Mouse (Mus musculus) CH12.LX (cell line): ENCODE measurements at regions not wholly inside any gene's neighbourhood (a gene's known extent, or its start where the extent isn't known, plus 50 kb on each side); places are given as distances from the start of the nearest gene placed in this dataset.

Experiments
- DNase-seq: peaks from one replicate; pipeline ENCODE4 v3.0.0-alpha.2; 2013; ENCODE audit errors: extremely low read depth
- H3K27ac ChIP-seq: 2 replicates; pipeline ENCODE4 v1.5.1; 2012; ENCODE audit warnings: low read depth, mild to moderate bottlenecking, control low read depth, moderate library complexity; ENCODE audit not compliant: insufficient read depth
- H3K27me3 ChIP-seq: replicated peaks from 2 replicates; pipeline ENCODE3; 2012; ENCODE audit warnings: inconsistent platforms
- H3K36me3 ChIP-seq, 2 experiments: replicated peaks in 1 of 2; 2 replicates each; pipeline versions ENCODE3 to v1.6.1; 2012; ENCODE audit warnings: inconsistent platforms in 1 of 2, low read length in 1 of 2, mild to moderate bottlenecking in 1 of 2, mixed read lengths in 1 of 2, moderate library complexity in 1 of 2; ENCODE audit not compliant: control insufficient read depth in 1 of 2, insufficient read depth in 1 of 2
- H3K4me1 ChIP-seq, 2 experiments: 2 replicates each; pipeline ENCODE4 v1.6.1; 2012; ENCODE audit warnings: inconsistent platforms in 1 of 2, moderate library complexity in 1 of 2; ENCODE audit not compliant: insufficient read depth in 2 of 2, control insufficient read depth in 1 of 2
- H3K4me2 ChIP-seq: 2 replicates; pipeline ENCODE4 v1.6.1; 2012; ENCODE audit warnings: low read depth, mild to moderate bottlenecking, control low read depth; ENCODE audit not compliant: poor library complexity, insufficient read depth, severe bottlenecking
- H3K4me3 ChIP-seq, 3 experiments: fragments of 150-350 bp in 1 of 3; sonication (generic) in 1 of 3; replicated peaks in 1 of 3; 2 replicates each; pipeline versions ENCODE3 to v1.5.1; 2011 to 2012; ENCODE audit warnings: low read depth in 2 of 3, low read length in 2 of 3, mild to moderate bottlenecking in 2 of 3, moderate library complexity in 2 of 3, control low read depth in 1 of 3, improper control_type of control experiment in 1 of 3, inconsistent platforms in 1 of 3, mixed read lengths in 1 of 3; ENCODE audit not compliant: poor library complexity in 1 of 3
- H3K79me2 ChIP-seq: replicated peaks from 2 replicates; pipeline ENCODE4 v1.6.1; 2012; ENCODE audit warnings: mild to moderate bottlenecking, moderate library complexity; ENCODE audit not compliant: control insufficient read depth, poor library complexity, insufficient read depth, severe bottlenecking; ENCODE audit errors: extremely low read depth
- H3K9ac ChIP-seq: 2 replicates; pipeline ENCODE4 v1.6.1; 2012; ENCODE audit warnings: low read depth, mild to moderate bottlenecking, control low read depth, moderate library complexity; ENCODE audit not compliant: insufficient read depth
- H3K9me3 ChIP-seq: replicated peaks from 2 replicates; pipeline ENCODE3; 2012; ENCODE audit warnings: low read length, inconsistent platforms, mixed read lengths
- BHLHE40 ChIP-seq: IDR thresholded peaks from 2 replicates; pipeline ENCODE4 v1.6.1; 2011; ENCODE audit warnings: mild to moderate bottlenecking, low read depth, low read length, improper control_type of control experiment
- CHD2 ChIP-seq: IDR thresholded peaks from 2 replicates; pipeline ENCODE4 v1.6.1; 2011; ENCODE audit warnings: low read length, improper control_type of control experiment
- CTCF ChIP-seq, 2 experiments: IDR thresholded peaks in 1 of 2; conservative IDR thresholded peaks in 1 of 2; 2 replicates each; pipeline ENCODE4 v1.5.1; 2011 to 2012; ENCODE audit warnings: low read depth in 2 of 2, low read length in 2 of 2, improper control_type of control experiment in 1 of 2, inconsistent platforms in 1 of 2, mild to moderate bottlenecking in 1 of 2, moderate library complexity in 1 of 2
- ELF1 ChIP-seq: IDR thresholded peaks from 2 replicates; pipeline ENCODE4 v1.6.1; 2014; ENCODE audit warnings: low read depth, mild to moderate bottlenecking, inconsistent platforms, low read length, improper control_type of control experiment
- EP300 ChIP-seq: IDR thresholded peaks from 2 replicates; pipeline ENCODE4 v1.6.1; 2011; ENCODE audit warnings: low read length, improper control_type of control experiment
- ETS1 ChIP-seq: conservative IDR thresholded peaks from 2 replicates; pipeline ENCODE4 v1.6.1; 2012; ENCODE audit warnings: low read depth, mild to moderate bottlenecking, inconsistent platforms, low read length, improper control_type of control experiment, moderate library complexity
- IRF4 ChIP-seq: IDR thresholded peaks from 2 replicates; pipeline ENCODE4 v1.6.1; 2014; ENCODE audit warnings: low read depth, mild to moderate bottlenecking, inconsistent platforms, low read length, improper control_type of control experiment
- KAT2A ChIP-seq: IDR thresholded peaks from 2 replicates; pipeline ENCODE4 v1.6.1; 2012; ENCODE audit warnings: low read length, improper control_type of control experiment, inconsistent platforms; ENCODE audit not compliant: insufficient replicate concordance
- MAX ChIP-seq: IDR thresholded peaks from 2 replicates; pipeline ENCODE4 v1.6.1; 2011; ENCODE audit warnings: low read length, improper control_type of control experiment
- MAZ ChIP-seq: IDR thresholded peaks from 2 replicates; pipeline ENCODE4 v1.6.1; 2012; ENCODE audit warnings: low read depth, mild to moderate bottlenecking, inconsistent platforms, low read length, improper control_type of control experiment, moderate library complexity
- MXI1 ChIP-seq: IDR thresholded peaks from 2 replicates; pipeline ENCODE4 v1.6.1; 2011; ENCODE audit warnings: mild to moderate bottlenecking, low read depth, low read length, improper control_type of control experiment
- MYC ChIP-seq: IDR thresholded peaks from 2 replicates; pipeline ENCODE4 v1.6.1; 2011; ENCODE audit warnings: low read depth, mild to moderate bottlenecking, improper control_type of control experiment, low read length
- NELFE ChIP-seq: IDR thresholded peaks from 2 replicates; pipeline ENCODE4 v1.6.1; 2011; ENCODE audit warnings: low read depth, low read length, improper control_type of control experiment
- PAX5 ChIP-seq: IDR thresholded peaks from 2 replicates; pipeline ENCODE4 v1.6.1; 2012; ENCODE audit warnings: low read length, inconsistent platforms, mixed read lengths
- POLR2AphosphoS2 ChIP-seq: IDR thresholded peaks from 2 replicates; pipeline ENCODE4 v1.6.1; 2011; ENCODE audit warnings: low read depth, low read length, improper control_type of control experiment
- RAD21 ChIP-seq: IDR thresholded peaks from 2 replicates; pipeline ENCODE4 v1.6.1; 2011; ENCODE audit warnings: low read depth, mild to moderate bottlenecking, low read length, improper control_type of control experiment, moderate library complexity
- RCOR1 ChIP-seq: conservative IDR thresholded peaks from 2 replicates; pipeline ENCODE4 v1.6.1; 2012; ENCODE audit warnings: low read depth, mild to moderate bottlenecking, inconsistent platforms, low read length, improper control_type of control experiment
- TCF12 ChIP-seq: IDR thresholded peaks from 2 replicates; pipeline ENCODE4 v1.6.1; 2014; ENCODE audit warnings: low read depth, mild to moderate bottlenecking, inconsistent platforms, low read length, improper control_type of control experiment
- USF1 ChIP-seq: IDR thresholded peaks from 2 replicates; pipeline ENCODE4 v1.6.1; 2014; ENCODE audit warnings: low read depth, mild to moderate bottlenecking, inconsistent platforms, low read length, improper control_type of control experiment
- ZMIZ1 ChIP-seq: IDR thresholded peaks from 2 replicates; pipeline ENCODE4 v1.6.1; 2012; ENCODE audit warnings: low read depth, mild to moderate bottlenecking, inconsistent platforms, low read length, improper control_type of control experiment
- ZNF384 ChIP-seq: IDR thresholded peaks from 2 replicates; pipeline ENCODE4 v1.6.1; 2012; ENCODE audit warnings: low read depth, low read length, improper control_type of control experiment, inconsistent platforms
- dilution Hi-C: fragments of 300-500 bp; cut with MboI; formaldehyde crosslinking; loops from 2 replicates; pipeline ENCODE4 v1.14.3; 2020; ENCODE audit warnings: low sequenced_read_pairs; ENCODE audit not compliant: extremely low pct_unique_long_range_greater_than_20kb, extremely low pct_ligation_motif_present
- in situ Hi-C: fragments of 300-500 bp; cut with MboI; formaldehyde crosslinking; loops from 3 replicates; pipeline ENCODE4 v1.14.3; 2019; ENCODE audit warnings: low sequenced_read_pairs, low pct_ligation_motif_present, low pct_unique_long_range_greater_than_20kb, mixed read lengths

- in situ Hi-C loops: no loop called here
- H3K4me1 ChIP-seq: no peaks in the 10 kb centered on the region
- no peak for TF ChIP-seq USF1
- peak; percentile 75 for TF ChIP-seq ZNF384
- peak; percentile 50; the same call in 1 of the 2 replicates for TF ChIP-seq EP300
- TF ChIP-seq IRF4: no peak
- no peak overlapping the region for H3K4me2 ChIP-seq
- H3K4me3 ChIP-seq: no peak overlapping the region
- no peaks in the 10 kb centered on the region for H3K36me3 ChIP-seq
- dilution Hi-C loops: no loop called here
- no peak overlapping the region for H3K9ac ChIP-seq
- no peaks in the 10 kb centered on the region for H3K9me3 ChIP-seq
- no peaks in the 10 kb centered on the region for H3K27me3 ChIP-seq
- no peaks in the 10 kb centered on the region for H3K79me2 ChIP-seq
- H3K27ac ChIP-seq: no peak overlapping the region
- DNase-seq: peak; percentile 6
Measured at GRCm38 (mm10) chr2:50416056-50416455, 119.5 kb upstream of the Mmadhc start.

DNA sequence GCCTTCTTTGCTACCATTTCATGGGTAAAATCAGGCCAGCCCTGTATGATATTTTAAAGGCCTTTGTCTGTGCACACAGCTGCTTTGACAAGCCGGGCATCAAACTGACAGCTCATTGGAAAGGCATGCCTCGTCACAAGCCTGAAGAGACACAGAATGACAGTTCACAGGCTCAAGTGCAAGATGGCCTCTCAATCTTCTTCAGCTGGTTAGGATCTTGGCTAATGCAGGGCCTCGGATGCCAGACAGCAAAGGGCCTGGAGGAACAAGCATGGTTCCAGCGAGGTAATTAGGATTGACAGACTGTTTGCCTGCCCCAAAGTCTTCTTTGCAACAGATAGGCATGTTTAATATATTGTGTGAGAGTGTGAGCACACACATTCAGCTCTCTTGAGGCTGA, 109.3 kb upstream of the Mmadhc start:
- Histone ChIP-seq H3K9me3 (no peaks in the 10 kb centered on the region), H3K4me3 (no peak overlapping the region), H3K79me2 (no peaks in the 10 kb centered on the region), H3K4me1 (no peaks in the 10 kb centered on the region), H3K4me2 (no peak overlapping the region), H3K27me3 (no peaks in the 10 kb centered on the region), H3K9ac (no peak overlapping the region), H3K36me3 (no peaks in the 10 kb centered on the region), H3K27ac (no peak overlapping the region)
- dilution Hi-C loops: no loop called here
- no peak for DNase-seq
- in situ Hi-C loops: no loop called here
- TF ChIP-seq RCOR1 (no peak), CTCF (conservative IDR thresholded peaks at IDR 0.05 in 1 of 2, IDR thresholded peaks at IDR 0.05 in 1 of 2; ENCODE audit: low read depth in 2 of 2, low read length in 2 of 2) (no peak), ZMIZ1 (no peak), KAT2A (no peak), USF1 (no peak), EP300 (no peak), RAD21 (no peak), MAX (no peak), NELFE (no peak), ETS1 (no peak)

GRCm38 (mm10) chr2:50403106-50403505, 106.5 kb upstream of the Mmadhc start:
- in situ Hi-C loops (no loop called here), dilution Hi-C loops (no loop called here)
- no peaks in the 10 kb centered on the region for H3K79me2 ChIP-seq
- H3K9ac ChIP-seq: no peak overlapping the region
- no peaks in the 10 kb centered on the region for H3K27me3 ChIP-seq
- no peaks in the 10 kb centered on the region for H3K9me3 ChIP-seq
- TF ChIP-seq POLR2AphosphoS2 (no peak), MYC (no peak), ELF1 (no peak), ZNF384 (no peak), MAZ (no peak), ZMIZ1 (no peak), BHLHE40 (no peak), PAX5 (no peak), TCF12 (no peak), CHD2 (no peak), EP300 (no peak), NELFE (no peak), MXI1 (no peak)
- H3K36me3 ChIP-seq: no peaks in the 10 kb centered on the region
- H3K4me2 ChIP-seq: no peak overlapping the region
- H3K27ac ChIP-seq: no peak overlapping the region
- DNase-seq: no peak
- no peak overlapping the region for H3K4me3 ChIP-seq
- no peaks in the 10 kb centered on the region for H3K4me1 ChIP-seq
